Mouse (Mus musculus) thymus, adult 2 months (tissue): Measurements from ENCODE around the gene Rad51ap2.

Experiments used
- CTCF ChIP-seq: fragments of 200-500 bp; IDR thresholded peaks from 2 replicates; pipeline ENCODE4 v1.5.1; 2012; ENCODE audit warnings: mild to moderate bottlenecking, control low read depth, low read length, moderate library complexity, borderline replicate concordance; ENCODE audit not compliant: control insufficient read depth, poor library complexity, insufficient read depth; ENCODE audit errors: extremely low read depth
- POLR2A ChIP-seq: fragments of 200-500 bp; IDR thresholded peaks from 2 replicates; pipeline ENCODE4 v1.6.1; 2012; ENCODE audit warnings: mild to moderate bottlenecking, low read length, control low read depth, moderate library complexity; ENCODE audit not compliant: control insufficient read depth, poor library complexity, insufficient read depth; ENCODE audit errors: extremely low read depth

- TF ChIP-seq POLR2A (no peak), CTCF (no peak)
These were observed 37.8 kb upstream of the Rad51ap2 start for GRCm38 (mm10) chr12:11418112-11418511.
